Comparison of ENCODE assay signal across 24 mouse cellular contexts in the genomic region with DNA sequence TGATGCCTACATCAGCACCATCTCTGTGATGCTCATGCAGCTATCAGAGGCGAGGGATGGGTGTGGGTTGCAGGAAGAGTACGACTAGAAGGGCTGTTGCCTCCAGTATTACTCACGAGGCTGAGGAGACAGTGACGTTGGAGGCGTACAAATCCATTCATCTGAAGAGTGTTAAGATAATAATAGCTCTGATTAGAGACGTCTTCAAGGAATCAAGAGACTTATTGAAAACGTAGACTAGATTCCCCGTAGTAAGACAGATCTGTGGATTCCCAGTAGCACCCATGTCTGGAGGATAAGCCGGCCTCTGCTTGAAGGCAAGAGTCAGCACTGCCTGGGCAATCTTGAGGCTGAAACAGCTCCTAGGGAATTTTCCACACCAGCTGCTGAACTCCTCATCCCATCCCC. TPM values are rescaled to one million over a fixed set of nuclear protein-coding genes. Genes with fewer than 3 reads are reported as not detected.
A peak's percentile ranks its signal among the peaks of the same experiment; 100 is the strongest.
DNase-seq lines count a peak whose midpoint lies in the region; ATAC-seq and TF ChIP-seq lines count a peak whose summit lies in the region.
"Had no signal": no experiment of that assay in that cellular context is flagged by ENCODE, and none has a peak within 500 bp of the region (broad histone marks: within the 10 kb centered on the region; RNA-seq: fewer than 3 reads in every experiment).

No protein-coding gene starts in this region.

- no peak for TF ChIP-seq CTCF in cerebellum, adult 2 months (IDR thresholded peaks at IDR 0.05; ENCODE audit: borderline replicate concordance, insufficient read depth, low read depth, low read length)
- no peak for TF ChIP-seq CTCF in intestine, postnatal 0 days (IDR thresholded peaks at IDR 0.05; ENCODE audit: low read depth)

- H3K27me3 ChIP-seq in cerebellum, adult 2 months (ENCODE audit: control insufficient read depth, insufficient read depth, low read length) = no peaks in the 10 kb centered on the region
- H3K27me3 ChIP-seq in intestine, postnatal 0 days (replicated peaks; ENCODE audit: control insufficient read depth, insufficient read depth, low read length) = no peaks in the 10 kb centered on the region
- H3K27me3 ChIP-seq: heart, embryonic 13.5 days; midbrain, embryonic 13.5 days; neural tube, embryonic 12.5 days had no signal

- H3K9me3 ChIP-seq in intestine, postnatal 0 days (ENCODE audit: control insufficient read depth) = no peaks in the 10 kb centered on the region
- H3K9me3 ChIP-seq: heart, embryonic 13.5 days; limb, embryonic 10.5 days; midbrain, embryonic 13.5 days; neural tube, embryonic 12.5 days had no signal

- H3K9ac ChIP-seq in intestine, postnatal 0 days (ENCODE audit: low read depth, low read length) = no peak overlapping the region
- H3K9ac ChIP-seq: heart, embryonic 13.5 days; hindbrain, embryonic 14.5 days; liver, postnatal 0 days; midbrain, embryonic 13.5 days; neural tube, embryonic 12.5 days had no signal

- H3K27ac ChIP-seq in cerebellum, adult 2 months (ENCODE audit: insufficient read depth, low read length) = peak overlapping the region; percentile 50; the same call in 1 of the 2 replicates
- H3K27ac ChIP-seq in intestine, postnatal 0 days (ENCODE audit: low read depth, low read length) = no peak overlapping the region
- H3K27ac ChIP-seq: gastrocnemius, adult 2 months; heart, embryonic 13.5 days; hindbrain, embryonic 14.5 days; limb, embryonic 10.5 days; midbrain, embryonic 13.5 days; neural tube, embryonic 12.5 days had no signal

- TF ChIP-seq POLR2A in cerebellum, adult 2 months (IDR thresholded peaks at IDR 0.05; ENCODE audit: borderline replicate concordance, insufficient read depth, low read length) = no peak

- no peak for ATAC-seq in intestine, postnatal 0 days
- ATAC-seq: activated CD4-positive, CD25-positive, alpha-beta regulatory T cell, adult 4 months; CD4-positive, CD25-positive, alpha-beta regulatory T cell, adult 4 months; liver, postnatal 0 days; midbrain, embryonic 13.5 days had no signal

- no peak overlapping the region for H3K4me2 ChIP-seq in intestine, postnatal 0 days (replicated peaks; ENCODE audit: low read depth)
- H3K4me2 ChIP-seq: heart, embryonic 13.5 days; hindbrain, embryonic 14.5 days; midbrain, embryonic 13.5 days; neural tube, embryonic 12.5 days had no signal

- H3K4me3 ChIP-seq in cerebellum, adult 2 months (replicated peaks; ENCODE audit: insufficient read depth, low read depth, low read length) = no peak overlapping the region
- H3K4me3 ChIP-seq in intestine, postnatal 0 days (ENCODE audit: low read depth, low read length) = no peak overlapping the region
- H3K4me3 ChIP-seq: gastrocnemius, adult 2 months; heart, embryonic 13.5 days; limb, embryonic 10.5 days; midbrain, embryonic 13.5 days; neural tube, embryonic 12.5 days had no signal

- H3K36me3 ChIP-seq in intestine, postnatal 0 days (ENCODE audit: control insufficient read depth, insufficient read depth) = no peaks in the 10 kb centered on the region
- H3K36me3 ChIP-seq: heart, embryonic 13.5 days; limb, embryonic 10.5 days; neural tube, embryonic 12.5 days had no signal

- intact Hi-C loops in left cerebral cortex, postnatal 4 days (cut with DNase I) = no loop called here

- DNase-seq in cerebellum, adult 2 months = peak in 1 of 2 experiments; percentile 41
- no peak for DNase-seq in cerebellum, postnatal 25 days
- peak; percentile 55 for DNase-seq in left cerebral cortex, adult 11 months (ENCODE audit: low spot score)
- DNase-seq in left cerebral cortex, postnatal 4 days = no peak
- peak; percentile 58 to 68 for DNase-seq in left cerebral cortex, adult 9 months (ENCODE audit: low spot score in 2 of 2)
- peak; percentile 48 to 80 for DNase-seq in right cerebral cortex, postnatal 36 days (ENCODE audit: low spot score in 2 of 2)
- no peak for DNase-seq in embryo, embryonic 9.5 days (ENCODE audit: extremely low spot score)
- DNase-seq: adrenal gland, postnatal 10 days; gastrocnemius, adult 2 months; heart, postnatal 36 days; kidney, postnatal 36 days; liver, postnatal 0 days; lung, postnatal 10 days; thymus, postnatal 4 days had no signal

- 60% methylated on average over 9 of the region's 9 CpGs for WGBS in cerebellum, adult 2 months
- WGBS in intestine, postnatal 0 days = 86% methylated on average over 9 of the region's 9 CpGs

- peaks cover 31% of the 10 kb centered on the region for H3K4me1 ChIP-seq in cerebellum, adult 2 months (ENCODE audit: control insufficient read depth, insufficient read depth, low read length)
- no peaks in the 10 kb centered on the region for H3K4me1 ChIP-seq in intestine, postnatal 0 days (replicated peaks; ENCODE audit: control insufficient read depth, insufficient read depth, low read length)
- H3K4me1 ChIP-seq: heart, embryonic 13.5 days; limb, embryonic 10.5 days; neural tube, embryonic 12.5 days had no signal

RNA-seq across cellular contexts. Expression of gene Kcnk10, which starts 42.6 kb away (rescaled TPM):
- 24.0 and 25.2 TPM in 2 replicates for polyA plus RNA-seq in cerebellum, adult 2 months (2012; rRNA removed)
- total RNA-seq in left cerebral cortex, postnatal 4 days (2021) = 10 to 100 TPM; 78.7 to 81.0 TPM
- polyA plus RNA-seq in intestine, postnatal 0 days (2015; fragmentation: Nextera tagmentation; extraction: Ambion mirVana) = 0.74 and 1.3 TPM in 2 replicates
- total RNA-seq: gastrocnemius, adult 2 months; granulocyte monocyte progenitor cell, adult 5-6 weeks; megakaryocyte progenitor cell, adult 5-6 weeks had no signal

Comparison
In these comparisons a context has a peak if more than half of its experiments do, and no peak if none do; other contexts are left out.
1. DNase-seq: peak in left cerebral cortex, adult 11 months (single experiment), left cerebral cortex, adult 9 months (2 of 2) and right cerebral cortex, postnatal 36 days (2 of 2); none in cerebellum, postnatal 25 days (0 of 2), left cerebral cortex, postnatal 4 days (single experiment) and embryo, embryonic 9.5 days (single experiment).
2. RNA of gene Kcnk10, which starts 42.6 kb away (polyA plus RNA-seq): 24.0 to 25.2 TPM in cerebellum, adult 2 months; 0.74 to 1.3 TPM in intestine, postnatal 0 days; every median in the first group is over 10 times any median in the second.